Comparison of ENCODE assay signal across 8 mouse cellular contexts in the genomic region with DNA sequence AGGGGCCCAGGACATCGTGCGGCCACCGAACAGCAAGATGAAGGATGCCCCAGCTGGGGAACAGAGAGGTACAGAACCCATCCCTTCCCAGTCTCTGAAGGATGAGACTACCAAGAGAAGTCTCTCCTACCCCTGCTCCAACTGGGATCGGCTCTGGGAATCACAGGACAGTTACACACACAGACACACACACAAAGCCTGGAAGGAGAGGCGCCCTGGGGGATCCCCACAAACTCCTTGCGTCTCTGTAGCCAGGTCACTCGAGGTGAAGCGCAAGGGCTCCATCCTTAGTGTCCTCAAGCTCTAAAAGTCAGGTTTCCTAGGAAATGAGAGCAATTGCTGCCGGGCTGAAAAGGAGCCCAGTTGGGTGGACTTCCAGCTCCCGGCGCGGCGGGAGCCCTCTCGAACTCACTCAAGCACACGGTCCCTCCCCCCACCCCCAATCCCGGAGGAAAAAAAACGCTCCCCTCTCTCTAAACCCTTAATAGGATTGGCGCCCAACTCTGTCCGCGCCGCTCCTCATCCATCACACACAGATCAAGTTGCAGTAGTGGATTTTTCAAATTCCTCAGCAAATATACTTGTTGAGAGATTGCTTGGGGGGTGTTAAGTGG. TPM values are rescaled to one million over a fixed set of nuclear protein-coding genes. Genes with fewer than 3 reads are reported as not detected.
A peak's percentile ranks its signal among the peaks of the same experiment; 100 is the strongest.
DNase-seq lines count a peak whose midpoint lies in the region; ATAC-seq and TF ChIP-seq lines count a peak whose summit lies in the region.

No protein-coding gene starts in this region.

- H3K9ac ChIP-seq in forebrain, embryonic 14.5 days (ENCODE audit: low read length) = peak overlapping the region; percentile 73
- peak overlapping the region; percentile 68 for H3K9ac ChIP-seq in limb, embryonic 14.5 days (ENCODE audit: low read depth, low read length, severe bottlenecking)

- DNase-seq in cerebellum, adult 9-11 months = peak; percentile 12
- DNase-seq in forebrain, embryonic 14.5 days (ENCODE audit: low spot score) = peak; percentile 61
- DNase-seq in limb, embryonic 14.5 days (ENCODE audit: low spot score) = peak; percentile 69
- peak; percentile 73 for DNase-seq in retina, postnatal 1 day
- no peak for DNase-seq in thymus, adult 18-20 months
- DNase-seq in testis, postnatal 14 days (ENCODE audit: low spot score) = no peak

- no peaks in the 10 kb centered on the region for H3K27me3 ChIP-seq in E14TG2a.4 (ENCODE audit: insufficient read depth, low read length)
- H3K27me3 ChIP-seq in forebrain, embryonic 14.5 days (replicated peaks; ENCODE audit: control insufficient read depth, insufficient read depth, low read length) = no peaks in the 10 kb centered on the region
- no peaks in the 10 kb centered on the region for H3K27me3 ChIP-seq in limb, embryonic 14.5 days (ENCODE audit: control insufficient read depth, insufficient read depth, low read length)

- H3K4me3 ChIP-seq in E14TG2a.4 (replicated peaks; ENCODE audit: low read length) = peak overlapping the region; percentile 88
- peak overlapping the region; percentile 53 for H3K4me3 ChIP-seq in forebrain, embryonic 14.5 days (ENCODE audit: low read depth, low read length)
- peak overlapping the region; percentile 53 for H3K4me3 ChIP-seq in limb, embryonic 14.5 days (replicated peaks; ENCODE audit: low read length)

- no peak for ATAC-seq in cerebellum, adult (ENCODE audit: insufficient number of reproducible peaks, low FRiP score, low TSS enrichment)
- ATAC-seq in forebrain, embryonic 14.5 days = no peak
- ATAC-seq in limb, embryonic 14.5 days (ENCODE audit: low FRiP score, low read depth) = peak; percentile 4; the same call in 1 of the 2 replicates

- TF ChIP-seq POLR2A in limb, embryonic 14.5 days (IDR thresholded peaks at IDR 0.05; ENCODE audit: borderline replicate concordance, extremely low read depth, insufficient read depth, insufficient read length) = no peak

- no peak for TF ChIP-seq CTCF in E14TG2a.4 (conservative IDR thresholded peaks at IDR 0.05; ENCODE audit: low read length)

- peak overlapping the region; percentile 92 for H3K27ac ChIP-seq in forebrain, embryonic 14.5 days (ENCODE audit: low read depth, low read length)
- peak overlapping the region; percentile 95 for H3K27ac ChIP-seq in limb, embryonic 14.5 days (replicated peaks; ENCODE audit: low read depth, low read length)

- WGBS in forebrain, embryonic 14.5 days = under 1% methylated on average over 21 of the region's 21 CpGs
- 0% methylated on average over 21 of the region's 21 CpGs for WGBS in limb, embryonic 14.5 days

- H3K9me3 ChIP-seq in E14TG2a.4 (ENCODE audit: low read length) = peaks cover under 1% of the 10 kb centered on the region; the same call in 1 of the 2 replicates
- no peaks in the 10 kb centered on the region for H3K9me3 ChIP-seq in forebrain, embryonic 14.5 days (replicated peaks; ENCODE audit: control insufficient read depth, low read length)
- H3K9me3 ChIP-seq in limb, embryonic 14.5 days (ENCODE audit: control insufficient read depth, low read length) = no peaks in the 10 kb centered on the region

- peaks cover 11% of the 10 kb centered on the region; the same call in 1 of the 2 replicates for H3K36me3 ChIP-seq in E14TG2a.4 (ENCODE audit: insufficient read depth, low read length)
- H3K36me3 ChIP-seq in forebrain, embryonic 14.5 days (ENCODE audit: control insufficient read depth, insufficient read depth, low read length) = no peaks in the 10 kb centered on the region
- H3K36me3 ChIP-seq in limb, embryonic 14.5 days (ENCODE audit: control insufficient read depth, insufficient read depth, low read length) = no peaks in the 10 kb centered on the region

- peak overlapping the region; percentile 93 for H3K4me2 ChIP-seq in forebrain, embryonic 14.5 days (ENCODE audit: low read length)
- peak overlapping the region; percentile 92 for H3K4me2 ChIP-seq in limb, embryonic 14.5 days (replicated peaks; ENCODE audit: low read depth, low read length, severe bottlenecking)

- peaks cover 66% of the 10 kb centered on the region for H3K4me1 ChIP-seq in E14TG2a.4 (replicated peaks; ENCODE audit: low read depth, low read length)
- H3K4me1 ChIP-seq in forebrain, embryonic 14.5 days (ENCODE audit: control insufficient read depth, insufficient read depth, low read length) = peaks cover 29% of the 10 kb centered on the region
- H3K4me1 ChIP-seq in limb, embryonic 14.5 days (ENCODE audit: control insufficient read depth, insufficient read depth, low read length) = peaks cover 51% of the 10 kb centered on the region

RNA-seq across cellular contexts. Expression of a gene that starts 1.4 kb away (rescaled TPM):
- 3.3 and 4.1 TPM in 2 replicates for polyA plus RNA-seq in forebrain, embryonic 14.5 days (2014; fragmentation: Nextera tagmentation; extraction: Ambion mirVana)
- 31.5 and 45.6 TPM in 2 replicates for polyA plus RNA-seq in limb, embryonic 14.5 days (2012; rRNA removed)
- polyA plus RNA-seq in limb, embryonic 14.5 days (2014; fragmentation: Nextera tagmentation; extraction: Ambion mirVana) = 23.0 and 25.4 TPM in 2 replicates

Comparison
In these comparisons a context has a peak if more than half of its experiments do, and no peak if none do; other contexts are left out.
1. DNase-seq: peak in cerebellum, adult 9-11 months (single experiment), forebrain, embryonic 14.5 days (single experiment), limb, embryonic 14.5 days (single experiment) and retina, postnatal 1 day (single experiment); none in thymus, adult 18-20 months (0 of 2) and testis, postnatal 14 days (single experiment).
2. Peak in every context shown above with its lines, with median percentiles within 50 percentile points of each other: H3K4me3 ChIP-seq.